10 mouse cellular contexts compared by ENCODE assay signal in the genomic region with DNA sequence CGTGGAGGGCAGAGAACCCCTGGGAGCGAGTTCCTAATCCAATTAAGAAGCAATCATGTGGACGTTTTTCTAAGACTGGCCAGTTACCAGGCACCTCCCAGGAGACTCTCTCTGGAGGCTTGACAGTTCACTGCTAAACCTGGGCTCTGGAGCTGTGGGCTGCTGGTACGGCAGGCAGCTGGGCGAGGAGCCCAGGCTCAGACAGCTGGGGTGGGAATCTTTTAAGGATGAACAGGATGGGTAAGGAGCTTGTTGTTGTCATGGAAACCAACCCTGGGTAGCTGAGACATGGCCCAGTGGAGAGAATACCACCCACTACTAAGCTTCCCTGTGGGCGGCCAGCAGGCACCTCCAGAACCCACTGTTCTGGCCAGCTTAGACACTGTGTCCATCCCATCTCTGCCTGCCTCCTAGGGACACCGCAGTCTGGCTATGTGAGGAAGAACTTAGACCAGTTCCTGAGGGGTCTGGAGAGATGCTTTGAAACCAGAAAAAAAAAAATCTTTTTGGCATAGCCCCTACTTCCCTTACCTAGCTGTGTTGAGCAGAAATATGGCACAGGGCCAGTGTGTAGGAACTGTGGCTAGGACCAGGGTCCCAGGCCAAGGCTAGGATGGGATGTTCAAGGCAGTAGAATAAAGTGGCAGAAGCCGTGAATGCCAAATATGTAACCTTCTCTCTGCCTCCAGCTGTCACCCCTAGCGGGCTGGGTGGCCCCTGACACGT. TPM values are rescaled to one million over a fixed set of nuclear protein-coding genes. Genes with fewer than 3 reads are reported as not detected.
DNase-seq lines count a peak whose midpoint lies in the region; ATAC-seq lines count a peak whose summit lies in the region.
"Had no signal": no experiment of that assay in that cellular context is flagged by ENCODE, and none has a peak within 500 bp of the region (broad histone marks: within the 10 kb centered on the region; RNA-seq: fewer than 3 reads in every experiment).

No protein-coding gene starts in this region.

- H3K27ac ChIP-seq in forebrain, embryonic 16.5 days (ENCODE audit: low read length) = peak overlapping the region; percentile 59
- H3K27ac ChIP-seq in neural tube, embryonic 15.5 days (replicated peaks) = peak overlapping the region; percentile 54; the same call in 1 of the 2 replicates
- H3K27ac ChIP-seq in kidney, embryonic 16.5 days (ENCODE audit: low read length) = no peak overlapping the region
- H3K27ac ChIP-seq in heart, embryonic 11.5 days (ENCODE audit: low read depth, low read length) = no peak overlapping the region

- H3K4me2 ChIP-seq in forebrain, embryonic 16.5 days (ENCODE audit: low read length) = peak overlapping the region; percentile 22
- no peak overlapping the region for H3K4me2 ChIP-seq in neural tube, embryonic 15.5 days
- H3K4me2 ChIP-seq in kidney, embryonic 16.5 days (replicated peaks; ENCODE audit: low read depth, low read length) = no peak overlapping the region
- no peak overlapping the region for H3K4me2 ChIP-seq in heart, embryonic 11.5 days

- no peaks in the 10 kb centered on the region for H3K9me3 ChIP-seq in forebrain, embryonic 16.5 days (ENCODE audit: control insufficient read depth, low read length)
- H3K9me3 ChIP-seq in neural tube, embryonic 15.5 days (replicated peaks) = no peaks in the 10 kb centered on the region
- no peaks in the 10 kb centered on the region for H3K9me3 ChIP-seq in kidney, embryonic 16.5 days (ENCODE audit: low read length)
- no peaks in the 10 kb centered on the region for H3K9me3 ChIP-seq in heart, embryonic 11.5 days (replicated peaks; ENCODE audit: control insufficient read depth, low read length)

- peak; percentile 19 to 33 for DNase-seq in cerebellum, adult 18-20 months
- peak; percentile 69 to 71 for DNase-seq in layer of hippocampus, postnatal 36 days
- no peak for DNase-seq in kidney, postnatal 36 days
- DNase-seq in heart, adult 11 months = no peak

- H3K36me3 ChIP-seq in forebrain, embryonic 16.5 days (ENCODE audit: control insufficient read depth, insufficient read depth) = no peaks in the 10 kb centered on the region
- no peaks in the 10 kb centered on the region for H3K36me3 ChIP-seq in neural tube, embryonic 15.5 days
- no peaks in the 10 kb centered on the region for H3K36me3 ChIP-seq in kidney, embryonic 16.5 days (ENCODE audit: insufficient read depth, low read length)
- H3K36me3 ChIP-seq in heart, embryonic 11.5 days (ENCODE audit: control insufficient read depth, insufficient read depth, low read length) = no peaks in the 10 kb centered on the region

- H3K4me1 ChIP-seq in forebrain, embryonic 16.5 days (replicated peaks; ENCODE audit: control insufficient read depth, insufficient read depth, low read length) = peaks cover 36% of the 10 kb centered on the region
- H3K4me1 ChIP-seq in neural tube, embryonic 15.5 days = peaks cover 21% of the 10 kb centered on the region
- H3K4me1 ChIP-seq in kidney, embryonic 16.5 days (ENCODE audit: insufficient read depth, low read length) = no peaks in the 10 kb centered on the region
- 0 out of 2 replicates have a peak, but pooled peaks cover 2% of the 10 kb centered on the region for H3K4me1 ChIP-seq in heart, embryonic 11.5 days (ENCODE audit: control insufficient read depth, insufficient read depth, low read length)

- H3K27me3 ChIP-seq in forebrain, embryonic 16.5 days (replicated peaks; ENCODE audit: control insufficient read depth, insufficient read depth, low read length) = no peaks in the 10 kb centered on the region; the same call in 1 of the 2 replicates
- H3K27me3 ChIP-seq in neural tube, embryonic 15.5 days (replicated peaks) = no peaks in the 10 kb centered on the region
- no peaks in the 10 kb centered on the region for H3K27me3 ChIP-seq in kidney, embryonic 16.5 days (ENCODE audit: insufficient read depth, low read length)
- peaks cover 14% of the 10 kb centered on the region for H3K27me3 ChIP-seq in heart, embryonic 11.5 days (ENCODE audit: control insufficient read depth, insufficient read depth, low read length)

- no peak overlapping the region for H3K9ac ChIP-seq in forebrain, embryonic 16.5 days (replicated peaks; ENCODE audit: low read depth, low read length)
- H3K9ac ChIP-seq in neural tube, embryonic 15.5 days (replicated peaks) = no peak overlapping the region
- H3K9ac ChIP-seq in kidney, embryonic 16.5 days (replicated peaks; ENCODE audit: low read length) = no peak overlapping the region
- no peak overlapping the region for H3K9ac ChIP-seq in heart, embryonic 11.5 days (ENCODE audit: low read depth, low read length)

- ATAC-seq in forebrain, embryonic 16.5 days = peak; percentile 84
- peak; percentile 65; the same call in 1 of the 2 replicates for ATAC-seq in neural tube, embryonic 15.5 days (ENCODE audit: low FRiP score)
- no peak for ATAC-seq in kidney, embryonic 16.5 days (ENCODE audit: low FRiP score, low TSS enrichment)
- no peak for ATAC-seq in heart, embryonic 11.5 days (replicated peaks; ENCODE audit: insufficient number of reproducible peaks, low FRiP score, low TSS enrichment)

- WGBS in forebrain, embryonic 16.5 days = 11% methylated on average over 10 of the region's 10 CpGs
- WGBS in neural tube, embryonic 15.5 days = 30% methylated on average over 10 of the region's 10 CpGs
- WGBS in kidney, embryonic 16.5 days = 37% methylated on average over 10 of the region's 10 CpGs
- WGBS in heart, embryonic 11.5 days (ENCODE audit: insufficient replicate concordance) = 33% methylated on average over 10 of the region's 10 CpGs

- no peak overlapping the region for H3K4me3 ChIP-seq in forebrain, embryonic 16.5 days (replicated peaks; ENCODE audit: low read length)
- H3K4me3 ChIP-seq in neural tube, embryonic 15.5 days (replicated peaks) = no peak overlapping the region
- no peak overlapping the region for H3K4me3 ChIP-seq in kidney, embryonic 16.5 days (ENCODE audit: low read length)
- H3K4me3 ChIP-seq in heart, embryonic 11.5 days (ENCODE audit: low read depth, low read length) = no peak overlapping the region
- H3K4me3 ChIP-seq: erythroblast, embryonic 14.5 days had no signal

RNA-seq across cellular contexts. Expression of a gene that starts 17.0 kb away (rescaled TPM):
- polyA plus RNA-seq in forebrain, embryonic 16.5 days (2015; fragmentation: Nextera tagmentation; extraction: Ambion mirVana) = 10.3 and 16.3 TPM in 2 replicates
- 100 to 1,000 TPM; 101 to 119 TPM for total RNA-seq in layer of hippocampus, postnatal 36 days (2021)
- polyA plus RNA-seq in neural tube, embryonic 15.5 days (2015; fragmentation: Nextera tagmentation; extraction: Ambion mirVana) = 0.51 and 0.60 TPM in 2 replicates
- not detected in 2 replicates for polyA plus RNA-seq in kidney, embryonic 16.5 days (2015; fragmentation: Nextera tagmentation; extraction: Ambion mirVana)
- 0.16 and 0.23 TPM in 2 replicates for polyA plus RNA-seq in heart, embryonic 11.5 days (2014; fragmentation: Nextera tagmentation; extraction: Ambion mirVana)
- polyA plus RNA-seq: erythroblast, embryonic 14.5 days had no signal

RNA-seq across cellular contexts. Expression of a gene that starts 27.7 kb away (rescaled TPM):
- not detected in 2 replicates for polyA plus RNA-seq in forebrain, embryonic 16.5 days (2015; fragmentation: Nextera tagmentation; extraction: Ambion mirVana)
- not detected for total RNA-seq in layer of hippocampus, postnatal 36 days (2021)
- not detected in 2 replicates for polyA plus RNA-seq in neural tube, embryonic 15.5 days (2015; fragmentation: Nextera tagmentation; extraction: Ambion mirVana)
- polyA plus RNA-seq in kidney, embryonic 16.5 days (2015; fragmentation: Nextera tagmentation; extraction: Ambion mirVana) = not detected in 2 replicates
- not detected in 2 replicates for polyA plus RNA-seq in heart, embryonic 11.5 days (2014; fragmentation: Nextera tagmentation; extraction: Ambion mirVana)
- total RNA-seq: layer of hippocampus, postnatal 14 days had no signal
- polyA plus RNA-seq: erythroblast, embryonic 14.5 days had no signal

RNA-seq across cellular contexts. Expression of a gene that starts 31.4 kb away (rescaled TPM):
- 107 and 113 TPM in 2 replicates for polyA plus RNA-seq in forebrain, embryonic 16.5 days (2015; fragmentation: Nextera tagmentation; extraction: Ambion mirVana)
- 10 to 100 TPM; 63.5 to 64.6 TPM for total RNA-seq in layer of hippocampus, postnatal 36 days (2021)
- 80.7 and 84.0 TPM in 2 replicates for polyA plus RNA-seq in neural tube, embryonic 15.5 days (2015; fragmentation: Nextera tagmentation; extraction: Ambion mirVana)
- 91.1 and 92.2 TPM in 2 replicates for polyA plus RNA-seq in kidney, embryonic 16.5 days (2015; fragmentation: Nextera tagmentation; extraction: Ambion mirVana)
- 61.6 and 79.2 TPM in 2 replicates for polyA plus RNA-seq in heart, embryonic 11.5 days (2014; fragmentation: Nextera tagmentation; extraction: Ambion mirVana)

RNA-seq across cellular contexts. Expression of a gene that starts 45.4 kb away (rescaled TPM):
- not detected in 2 replicates for polyA plus RNA-seq in forebrain, embryonic 16.5 days (2015; fragmentation: Nextera tagmentation; extraction: Ambion mirVana)
- not detected for total RNA-seq in layer of hippocampus, postnatal 36 days (2021)
- not detected in 2 replicates for polyA plus RNA-seq in neural tube, embryonic 15.5 days (2015; fragmentation: Nextera tagmentation; extraction: Ambion mirVana)
- not detected in 2 replicates for polyA plus RNA-seq in kidney, embryonic 16.5 days (2015; fragmentation: Nextera tagmentation; extraction: Ambion mirVana)
- not detected in 2 replicates for polyA plus RNA-seq in heart, embryonic 11.5 days (2014; fragmentation: Nextera tagmentation; extraction: Ambion mirVana)
- total RNA-seq: layer of hippocampus, postnatal 14 days had no signal
- polyA plus RNA-seq: erythroblast, embryonic 14.5 days had no signal

Comparison
In these comparisons a context has a peak if more than half of its experiments do, and no peak if none do; other contexts are left out.
1. DNase-seq: peak in cerebellum, adult 18-20 months (2 of 2) and layer of hippocampus, postnatal 36 days (2 of 2); none in kidney, postnatal 36 days (0 of 2) and heart, adult 11 months (single experiment).
2. ATAC-seq: peak in forebrain, embryonic 16.5 days (single experiment) and neural tube, embryonic 15.5 days (single experiment); none in kidney, embryonic 16.5 days (single experiment) and heart, embryonic 11.5 days (single experiment).
3. H3K27ac ChIP-seq: peak in forebrain, embryonic 16.5 days (single experiment) and neural tube, embryonic 15.5 days (single experiment); none in kidney, embryonic 16.5 days (single experiment) and heart, embryonic 11.5 days (single experiment).